Mouse (Mus musculus): ENCODE data around the gene Mcu.

The Mcu gene

GRCm38 (mm10) chr10:59494044-59494443, 122.4 kb downstream of the Mcu start:
- no peak for DNase-seq (ENCODE audit: low read depth)

DNA sequence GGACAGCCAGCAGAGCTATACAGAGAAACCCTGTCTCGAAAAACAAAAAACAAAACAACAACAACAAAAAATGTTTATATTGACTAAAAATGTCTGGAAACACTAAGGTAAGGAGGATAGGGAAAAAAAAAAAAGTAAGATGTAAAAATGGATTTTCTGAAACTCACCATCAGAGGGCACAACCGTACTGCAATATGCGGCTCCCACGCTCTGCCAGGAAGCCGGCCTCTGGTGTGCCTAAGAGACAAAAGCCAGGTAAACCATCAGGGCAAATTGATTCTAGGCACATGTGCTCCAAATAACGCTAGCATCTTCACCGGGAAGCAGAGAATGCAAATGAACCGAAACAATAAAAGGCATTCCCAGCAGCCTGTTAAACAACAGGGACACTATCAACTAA, 125.6 kb downstream of the Mcu start:
- DNase-seq (ENCODE audit: low read depth) = no peak

DNA sequence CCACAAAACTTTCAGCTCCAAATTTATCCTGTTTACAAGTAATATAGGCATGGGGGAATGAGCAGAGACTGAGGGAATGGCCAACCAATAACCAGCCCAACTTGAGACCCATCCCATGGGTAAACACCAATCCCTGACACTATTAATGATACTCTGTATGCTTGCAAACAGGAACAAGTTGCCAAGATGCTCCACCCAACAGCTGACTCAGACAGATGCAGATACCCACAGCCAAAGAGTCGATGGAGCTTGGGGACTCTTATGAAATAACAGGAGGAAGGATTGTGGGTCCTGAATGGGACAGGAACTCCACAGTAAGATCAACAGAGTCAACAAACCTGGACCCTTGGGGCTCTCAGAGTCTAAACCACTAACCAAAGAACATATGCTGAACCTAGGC, 127.1 kb downstream of the Mcu start:
- no peak for DNase-seq (ENCODE audit: low read depth)

DNA sequence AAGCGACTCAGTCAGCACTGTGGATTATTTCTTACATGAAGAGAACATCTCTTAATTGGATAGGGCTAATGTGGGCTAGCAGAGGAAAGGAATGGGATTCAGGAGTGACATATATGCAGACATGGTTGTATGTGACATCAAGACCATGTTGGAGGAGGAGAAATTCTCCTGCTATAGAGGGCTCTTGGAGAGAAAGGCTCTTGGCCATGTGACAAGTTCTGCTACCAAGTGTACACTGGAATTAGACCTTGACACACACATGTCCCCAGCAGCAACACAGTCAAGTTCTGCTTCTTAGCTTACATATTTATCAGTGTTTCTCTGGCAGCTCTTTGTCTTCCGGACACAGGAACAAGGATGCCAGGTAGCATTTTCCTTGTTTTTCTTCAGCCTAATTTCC, 129.1 kb downstream of the Mcu start:
- no peak for DNase-seq (ENCODE audit: low read depth)

- no peak for DNase-seq (ENCODE audit: low read depth)
These were observed 132.2 kb downstream of the Mcu start for GRCm38 (mm10) chr10:59484318-59484717.

GRCm38 (mm10) chr10:59481381-59481780, 135.1 kb downstream of the Mcu start:
- DNase-seq (ENCODE audit: low read depth) = no peak

GRCm38 (mm10) chr10:59470451-59470850, 146.0 kb downstream of the Mcu start:
- DNase-seq (ENCODE audit: low read depth) = no peak

GRCm38 (mm10) chr10:59467297-59467696, 149.2 kb downstream of the Mcu start:
- DNase-seq (ENCODE audit: low read depth) = no peak

- DNase-seq (ENCODE audit: low read depth) = no peak
These were observed 149.9 kb downstream of the Mcu start for GRCm38 (mm10) chr10:59466626-59467025.

GRCm38 (mm10) chr10:59465546-59465945, 150.9 kb downstream of the Mcu start:
- no peak for DNase-seq (ENCODE audit: low read depth)

GRCm38 (mm10) chr10:59462307-59462706, 154.2 kb downstream of the Mcu start:
- DNase-seq (ENCODE audit: low read depth) = peak; percentile 21

DNA sequence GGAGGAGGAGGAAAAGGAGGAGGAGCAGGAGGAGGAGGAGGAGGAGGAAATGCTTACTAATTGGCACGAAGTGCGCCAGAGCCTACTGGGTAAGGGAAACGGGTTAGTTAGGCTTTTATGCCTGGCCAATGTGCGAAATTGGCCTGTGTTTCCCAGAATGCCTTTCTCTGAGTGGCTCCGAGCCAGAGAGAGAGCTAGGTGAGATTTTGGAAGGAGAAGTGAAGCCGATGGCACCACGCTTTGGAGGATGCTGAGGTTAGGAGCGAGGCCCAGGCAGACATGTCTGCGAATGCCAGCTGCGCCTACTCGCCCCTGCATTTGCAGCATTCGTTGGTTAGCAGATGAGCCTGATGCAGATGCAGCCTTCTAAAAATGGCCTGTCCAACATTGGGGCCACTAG, 156.7 kb downstream of the Mcu start:
- no peak for DNase-seq (ENCODE audit: low read depth)

DNA sequence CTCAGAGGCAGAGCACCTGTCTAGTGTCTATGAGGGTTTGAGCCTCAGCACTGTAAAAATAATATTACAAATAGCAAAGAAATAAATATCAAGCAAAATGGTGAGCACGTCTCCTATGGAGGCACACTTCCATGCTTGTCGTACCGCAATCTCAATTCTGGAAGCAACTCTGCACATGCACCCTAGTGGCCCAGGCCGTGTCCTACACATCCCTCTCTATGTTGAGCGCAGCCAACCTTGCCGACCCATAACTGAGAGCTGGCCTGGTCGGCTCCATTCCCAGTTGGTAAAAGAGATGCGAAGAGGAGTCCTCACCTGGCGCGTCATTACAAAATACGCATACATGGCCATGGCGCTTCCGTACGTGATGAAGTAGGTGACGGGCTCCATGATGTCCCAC, 161.9 kb downstream of the Mcu start:
- no peak for DNase-seq (ENCODE audit: low read depth)

DNA sequence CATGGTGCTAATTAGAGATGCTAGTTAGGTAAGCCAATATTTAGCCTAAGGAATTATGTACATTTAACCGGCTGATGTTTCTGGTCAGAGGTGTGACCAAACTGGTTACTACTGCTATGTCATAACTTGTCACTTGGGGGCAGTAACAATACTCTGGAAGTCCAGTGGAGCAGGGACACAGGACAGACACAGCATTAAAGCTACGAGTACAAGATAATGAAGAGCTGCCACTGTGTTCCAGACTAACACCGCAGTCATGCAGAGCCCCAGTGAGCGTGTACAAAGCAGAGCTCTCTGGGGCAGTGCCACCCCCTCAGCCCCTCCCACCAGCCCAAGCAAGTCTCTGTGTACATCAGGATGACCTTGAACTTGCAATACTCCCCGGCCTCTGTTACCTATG, 164.7 kb downstream of the Mcu start:
- no peak for DNase-seq (ENCODE audit: low read depth)

GRCm38 (mm10) chr10:59447546-59447945, 168.9 kb downstream of the Mcu start:
- no peak for DNase-seq (ENCODE audit: low read depth)

DNA sequence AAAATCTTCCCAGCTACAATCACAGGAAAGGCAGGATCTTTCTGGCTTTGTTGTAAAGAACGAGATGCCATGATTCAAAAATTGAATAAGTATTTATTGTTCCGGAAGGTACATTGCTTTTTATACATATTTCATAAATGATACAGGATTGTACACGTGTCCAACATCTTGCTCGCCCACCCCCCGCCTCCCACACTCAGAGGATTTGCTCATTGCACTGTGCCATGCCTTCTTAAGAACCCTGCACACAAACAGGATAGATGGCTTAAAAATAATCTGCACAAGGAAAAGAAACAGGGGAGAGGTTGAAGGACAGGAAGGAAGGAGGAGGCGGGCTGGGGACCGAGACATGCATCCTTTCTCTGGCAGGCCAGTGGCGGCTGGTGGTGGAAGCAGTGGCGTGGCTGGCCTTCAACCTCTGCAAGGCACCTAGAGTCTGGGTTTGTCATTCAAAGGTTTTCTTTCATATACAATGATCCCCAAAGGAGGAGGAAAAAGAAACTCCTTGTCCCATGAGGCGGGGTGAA, 169.5 kb downstream of the Mcu start:
- DNase-seq (ENCODE audit: low read depth) = no peak

DNA sequence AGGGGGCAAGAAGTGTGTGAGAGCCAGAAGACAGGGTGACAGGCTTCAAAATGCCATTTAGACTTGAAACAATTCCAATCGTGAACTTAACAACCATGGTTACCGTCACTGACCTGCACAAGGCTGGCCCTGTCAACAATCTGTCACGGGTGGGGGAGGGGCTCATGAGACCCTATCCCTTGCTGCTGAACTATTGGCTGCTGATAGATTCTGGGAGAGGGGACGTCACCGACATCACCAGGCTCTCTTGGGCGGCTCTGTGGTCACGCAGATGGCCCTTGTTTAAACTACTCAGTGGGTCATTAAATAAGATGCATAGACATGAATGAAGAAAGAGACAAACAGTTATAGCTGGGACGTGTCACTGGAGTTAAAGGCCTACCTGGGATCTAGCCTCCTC, 171.9 kb downstream of the Mcu start:
- no peak for DNase-seq (ENCODE audit: low read depth)

GRCm38 (mm10) chr10:59444106-59444505, 172.4 kb downstream of the Mcu start:
- DNase-seq (ENCODE audit: low read depth) = no peak

DNA sequence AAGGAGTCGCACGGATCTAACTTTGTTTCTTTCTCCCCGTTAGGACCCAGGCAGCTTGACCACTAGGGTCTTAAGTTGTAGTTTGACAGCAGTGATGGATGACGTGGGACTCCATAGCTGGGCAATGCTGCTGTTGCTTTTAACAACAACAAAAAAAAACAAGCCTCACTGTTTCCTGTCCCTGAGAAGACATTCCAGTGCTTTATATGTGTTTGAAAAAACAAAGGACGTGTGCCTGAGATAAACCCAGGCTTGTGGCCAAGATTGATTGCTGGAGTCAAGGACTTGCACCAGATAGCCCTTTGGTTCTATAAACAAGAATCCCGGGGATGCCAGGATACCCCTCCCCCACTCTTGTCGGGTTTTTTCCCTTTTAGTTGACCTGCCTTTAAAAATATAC, 173.3 kb downstream of the Mcu start:
- no peak for DNase-seq (ENCODE audit: low read depth)

- DNase-seq (ENCODE audit: low read depth) = no peak
These were observed 174.8 kb downstream of the Mcu start, which contains the start of gene Oit3 for GRCm38 (mm10) chr10:59441735-59442134. Gene Oit3 (minus strand): TSS chr10:59441778.

DNA sequence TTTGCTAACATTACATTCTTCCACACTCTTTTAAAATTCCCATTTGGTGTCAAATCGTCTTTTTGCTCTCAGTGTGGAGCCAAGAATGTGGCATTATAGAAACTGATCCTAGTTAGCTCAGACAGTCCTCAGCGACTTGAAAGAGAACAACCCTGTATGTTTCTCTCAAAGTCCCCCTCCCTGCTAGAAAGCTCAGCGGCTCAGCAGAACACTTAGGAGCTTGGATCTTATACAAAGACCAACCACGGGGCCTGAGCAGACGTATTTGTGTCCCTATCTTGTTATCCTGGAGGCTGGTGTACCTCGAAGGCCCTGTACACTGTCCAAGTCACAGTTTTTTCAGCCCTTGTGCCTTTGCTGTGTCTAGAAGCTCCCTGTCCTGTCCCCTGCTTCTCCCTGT, 176.3 kb downstream of the Mcu start:
- no peak for DNase-seq (ENCODE audit: low read depth)

GRCm38 (mm10) chr10:59439508-59439931, 177.0 kb downstream of the Mcu start:
- DNase-seq (ENCODE audit: low read depth) = peak; percentile 45

GRCm38 (mm10) chr10:59438651-59439050, 177.8 kb downstream of the Mcu start:
- DNase-seq (ENCODE audit: low read depth) = no peak

DNA sequence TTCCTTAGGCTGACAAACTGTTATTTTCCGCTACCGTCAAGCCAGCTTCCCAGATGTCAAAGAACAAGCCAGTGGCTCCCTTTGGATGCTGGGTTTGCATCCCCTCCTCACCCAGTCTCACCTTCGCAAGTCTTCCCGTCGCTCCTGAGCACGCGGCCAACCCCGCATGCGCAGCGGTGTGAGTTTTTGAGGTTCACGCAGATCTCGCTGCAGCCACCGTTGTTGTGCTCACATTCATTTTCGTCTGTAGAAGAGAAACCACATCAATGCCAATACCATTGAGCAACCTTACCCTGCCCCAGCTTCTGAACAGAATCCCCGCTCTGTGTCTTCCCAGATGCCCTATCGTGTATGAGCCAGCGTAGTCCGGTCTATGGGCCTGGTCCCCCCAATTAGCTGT, 180.7 kb downstream of the Mcu start:
- no peak for DNase-seq (ENCODE audit: low read depth)

- DNase-seq (ENCODE audit: low read depth) = peak; percentile 77
These were observed 185.7 kb downstream of the Mcu start for GRCm38 (mm10) chr10:59430701-59431218.

Data from fibroblast of lung, adult 2 months (primary cell).